Mouse (Mus musculus) embryonic fibroblast, embryonic 13.5 days (primary cell): ENCODE results near the gene Nrxn1.

ENCODE experiments used
- CTCF ChIP-seq: IDR thresholded peaks from 2 replicates; pipeline ENCODE4 v1.5.1; 2011; ENCODE audit warnings: mild to moderate bottlenecking, control low read depth, low read length, moderate library complexity, borderline replicate concordance; ENCODE audit not compliant: insufficient read depth
- POLR2A ChIP-seq: IDR thresholded peaks from 2 replicates; pipeline ENCODE4 v1.6.1; 2011; ENCODE audit warnings: low read depth, mild to moderate bottlenecking, control low read depth, low read length, moderate library complexity

DNA sequence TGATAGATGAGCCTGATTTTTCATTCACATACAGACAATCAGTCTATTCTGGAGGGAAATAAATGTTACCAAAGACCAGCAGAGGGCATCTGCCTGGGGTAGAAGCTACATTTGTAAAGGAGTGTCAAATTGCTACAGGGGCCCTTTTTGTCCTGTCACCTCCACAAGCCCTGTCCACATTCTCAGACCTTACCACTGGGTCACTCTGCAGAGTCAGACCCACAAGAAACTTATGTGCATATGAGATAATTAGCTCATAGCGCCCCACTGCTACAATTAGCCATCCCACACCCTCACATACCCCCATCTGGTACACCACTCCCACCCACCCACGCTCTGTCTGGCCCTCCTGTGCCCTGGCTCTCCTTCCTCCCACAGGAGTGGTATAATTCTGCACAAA lies 640.1 kb downstream of the Nrxn1 start:
- TF ChIP-seq CTCF: no peak
- TF ChIP-seq POLR2A: no peak
